Mouse (Mus musculus) lung, postnatal 10 days (tissue): ENCODE data around the gene Ak3.
"Not testable (repeated sequence)": the region's sequence is repeated elsewhere in the genome, so short reads cannot be mapped to it uniquely, and the experiment has no call there.

ENCODE experiments used
- DNase-seq: peaks from one replicate; pipeline ENCODE4 v3.0.0; 2021

Gene Ak3

DNA sequence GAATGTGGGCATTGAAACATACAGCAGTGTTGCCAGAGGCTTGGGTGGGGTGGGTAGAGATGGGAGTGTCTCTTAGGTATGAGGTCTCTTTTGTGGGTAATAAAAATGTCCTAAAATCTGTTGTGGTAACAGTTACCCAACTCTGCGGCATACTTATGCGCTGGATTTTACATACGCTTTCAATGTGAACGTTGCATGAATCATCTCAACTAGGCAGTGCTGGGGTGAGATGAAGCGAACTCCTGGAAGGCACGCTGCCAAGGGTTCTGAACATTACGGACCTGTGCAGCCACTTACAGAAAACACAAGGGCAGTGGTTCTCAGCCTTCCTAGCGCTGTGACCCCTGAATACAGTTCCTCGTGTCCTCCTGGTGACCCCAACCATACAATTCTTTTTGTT lies 5.1 kb downstream of the Ak3 start:
- DNase-seq = no peak

DNA sequence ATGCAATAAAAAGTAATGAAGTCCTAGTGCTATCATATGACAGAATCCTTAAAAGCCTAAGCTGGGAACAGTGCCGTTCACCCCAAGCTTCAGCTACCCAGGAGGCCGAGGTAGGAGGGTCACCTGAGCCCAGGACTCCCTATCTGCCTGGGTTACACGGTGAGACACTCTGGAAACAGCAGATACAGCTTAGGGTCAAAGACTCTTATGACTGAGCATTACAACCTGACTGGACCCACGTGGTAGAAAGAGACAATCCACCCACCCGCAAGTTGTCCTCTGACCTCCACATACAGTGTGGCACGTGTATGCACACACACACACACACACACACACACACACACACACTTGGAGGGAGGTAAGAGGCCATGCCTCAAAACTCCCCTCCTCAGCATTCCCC lies 5.6 kb downstream of the Ak3 start:
- no peak for DNase-seq

DNA sequence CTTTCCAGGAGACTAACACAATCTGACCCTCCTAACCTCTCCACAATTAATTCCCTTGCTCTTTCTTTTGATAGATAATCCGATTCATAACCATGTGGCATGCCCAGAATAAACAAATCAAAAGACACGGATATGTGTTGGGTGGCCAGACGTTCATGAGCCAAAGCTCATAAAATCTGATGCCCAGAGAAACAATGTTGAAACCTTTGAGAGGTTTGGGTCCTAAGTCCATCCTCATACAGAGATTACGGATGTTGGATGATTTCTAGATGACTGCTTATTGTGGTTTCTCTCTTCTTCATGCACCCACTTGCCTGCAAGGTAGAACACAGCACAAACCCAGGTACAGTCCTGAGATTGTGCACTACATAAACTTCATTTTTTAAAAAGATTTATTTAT lies 7.6 kb downstream of the Ak3 start:
- DNase-seq = no peak

DNA sequence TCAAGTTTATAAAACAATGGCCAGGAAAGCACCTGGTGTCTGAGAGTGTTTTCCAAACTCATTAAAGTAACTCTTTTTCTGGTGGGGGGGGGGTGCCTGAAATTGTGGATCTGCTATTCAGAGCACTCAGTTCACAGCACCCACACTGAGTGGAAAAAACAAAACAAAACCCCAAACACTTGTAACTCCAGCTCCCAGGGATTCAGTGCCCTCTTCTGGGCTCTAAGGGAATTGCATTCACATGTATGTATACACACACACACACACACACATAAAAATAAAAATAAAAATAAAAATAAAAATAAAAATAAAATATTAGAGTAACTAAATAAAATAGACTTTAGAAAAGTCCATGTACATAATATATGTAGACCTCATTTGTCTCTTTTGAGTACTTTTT lies 8.4 kb downstream of the Ak3 start:
- no peak for DNase-seq

DNA sequence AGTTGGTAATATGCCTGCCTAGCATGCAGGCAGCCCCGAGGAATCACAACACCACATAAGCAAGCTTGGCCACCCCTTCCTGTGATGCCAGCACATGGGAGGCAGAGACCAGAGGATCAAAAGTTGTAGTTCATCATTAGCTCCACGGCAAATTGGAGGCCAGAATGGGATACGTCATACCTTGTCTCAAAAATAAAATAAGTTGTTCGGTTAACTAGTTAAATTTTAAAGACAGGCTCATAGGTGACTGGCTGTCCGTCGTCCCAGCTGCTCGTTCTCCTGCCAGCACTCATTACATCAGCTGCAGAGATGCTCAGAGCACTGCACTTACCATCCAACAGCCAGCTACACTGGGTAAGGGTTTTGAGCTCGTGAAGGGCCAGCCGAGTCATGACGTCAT lies 10.2 kb downstream of the Ak3 start:
- no peak for DNase-seq

DNA sequence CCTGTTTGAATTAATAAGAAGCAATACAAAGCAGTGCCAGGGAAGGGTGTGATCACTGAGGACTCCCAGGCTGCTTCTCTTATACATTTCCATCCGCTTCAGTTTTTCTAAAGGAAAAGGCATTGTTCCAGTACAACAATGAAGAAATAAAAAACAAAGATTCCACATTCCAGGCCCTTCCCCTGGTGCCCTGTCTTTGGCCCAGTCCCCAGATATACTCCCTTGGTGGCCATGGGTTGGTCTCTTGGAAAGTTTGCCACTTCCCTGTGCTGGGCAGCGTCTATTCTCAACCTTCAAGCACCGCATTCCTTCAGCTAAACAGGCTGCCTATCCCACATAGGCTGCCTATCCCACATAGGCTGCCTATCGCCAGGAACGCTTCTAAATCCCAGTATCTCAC lies 10.7 kb downstream of the Ak3 start:
- DNase-seq = peak; percentile 28

DNA sequence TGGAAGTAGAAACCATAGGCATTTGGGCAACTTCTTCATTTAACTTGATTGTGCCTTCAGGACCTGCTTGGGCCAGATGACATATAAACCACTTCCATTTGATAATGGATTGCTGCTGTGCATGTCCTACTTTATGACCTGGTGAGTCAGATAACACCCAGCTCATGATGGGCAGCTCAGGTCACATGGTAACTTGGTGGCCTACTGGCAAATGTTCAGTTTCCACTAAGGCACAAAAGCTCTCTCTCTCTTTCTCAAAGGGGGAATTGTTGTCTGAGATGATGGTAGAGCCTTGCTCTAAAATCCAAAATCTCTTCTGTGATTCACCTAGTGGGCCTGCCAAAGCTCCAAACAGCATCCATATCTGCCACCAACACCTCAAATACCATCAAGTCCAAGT lies 15.1 kb downstream of the Ak3 start:
- no peak for DNase-seq

DNA sequence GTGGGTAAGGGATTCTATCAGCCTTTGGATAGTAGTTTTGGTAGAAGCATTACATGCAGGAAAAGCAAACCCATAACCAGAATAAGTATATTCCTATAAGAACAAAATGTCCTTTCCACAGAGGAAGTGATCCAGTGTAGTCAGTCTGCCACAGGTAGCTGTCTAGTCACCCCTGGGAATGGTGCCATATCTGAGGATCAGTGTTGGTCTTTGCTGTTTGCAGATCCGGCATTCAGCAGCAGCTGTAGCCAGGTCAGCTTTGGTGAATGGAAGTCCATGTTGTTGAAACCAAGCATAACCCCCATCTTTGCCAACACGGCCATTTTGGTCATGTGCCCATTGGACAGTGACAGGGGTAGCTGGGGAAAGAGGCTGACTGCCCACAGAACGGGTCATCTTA lies 16.0 kb downstream of the Ak3 start:
- DNase-seq = no peak

DNA sequence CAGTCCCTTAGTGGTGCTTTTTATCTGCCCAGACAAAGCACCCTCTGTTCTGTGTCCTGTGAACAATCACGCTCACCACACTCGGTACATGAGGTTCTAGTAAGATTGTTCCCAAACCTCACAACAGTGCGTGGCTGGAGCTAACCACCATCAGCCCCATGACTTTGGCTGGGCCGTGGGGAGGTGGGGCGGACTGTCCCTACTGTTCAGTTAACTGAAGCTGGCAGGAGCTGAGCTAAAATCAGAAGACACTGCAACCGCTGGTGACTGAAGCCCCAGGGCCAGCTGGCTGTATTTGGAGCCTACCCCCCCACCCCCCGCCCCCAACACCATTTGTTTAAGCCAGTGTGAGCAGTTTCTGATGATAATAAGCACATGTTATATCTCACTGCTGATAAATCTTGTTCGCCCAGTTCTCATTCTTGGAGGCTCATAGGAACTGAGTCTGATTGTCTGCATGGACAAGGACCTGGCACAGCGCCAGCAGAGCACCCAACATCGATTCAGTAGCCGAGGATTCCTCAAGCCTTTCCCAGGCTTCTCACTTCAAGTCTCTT lies 23.3 kb downstream of the Ak3 start:
- DNase-seq = peak; percentile 76

DNA sequence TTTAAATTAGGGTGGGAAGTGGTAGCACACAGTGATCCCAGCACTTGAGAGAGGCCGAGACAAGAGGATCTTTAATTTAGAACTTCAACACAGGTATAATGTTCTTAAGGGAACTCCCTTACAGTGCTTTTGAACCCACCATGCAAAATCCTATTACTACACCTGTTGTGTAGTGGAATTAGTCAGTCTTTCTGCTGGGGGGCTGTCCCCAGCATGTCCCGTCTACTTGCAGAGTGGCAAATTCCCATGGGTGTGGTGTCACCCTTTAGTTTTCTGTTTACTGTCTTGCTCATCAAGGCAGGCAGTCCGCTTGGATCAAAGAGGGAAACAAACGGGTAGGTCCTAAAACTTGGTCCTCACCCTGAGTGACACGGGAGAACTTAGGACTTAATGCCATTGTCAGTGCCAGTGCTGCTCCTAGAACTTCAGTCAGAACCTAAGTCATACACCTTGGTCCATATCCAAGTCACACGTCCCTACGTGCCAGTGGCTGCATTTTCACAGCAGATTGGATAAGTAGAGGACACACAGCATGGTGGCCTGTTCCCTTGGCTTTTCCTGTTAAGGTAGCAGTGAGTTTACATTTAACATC lies 25.9 kb downstream of the Ak3 start:
- no peak for DNase-seq

DNA sequence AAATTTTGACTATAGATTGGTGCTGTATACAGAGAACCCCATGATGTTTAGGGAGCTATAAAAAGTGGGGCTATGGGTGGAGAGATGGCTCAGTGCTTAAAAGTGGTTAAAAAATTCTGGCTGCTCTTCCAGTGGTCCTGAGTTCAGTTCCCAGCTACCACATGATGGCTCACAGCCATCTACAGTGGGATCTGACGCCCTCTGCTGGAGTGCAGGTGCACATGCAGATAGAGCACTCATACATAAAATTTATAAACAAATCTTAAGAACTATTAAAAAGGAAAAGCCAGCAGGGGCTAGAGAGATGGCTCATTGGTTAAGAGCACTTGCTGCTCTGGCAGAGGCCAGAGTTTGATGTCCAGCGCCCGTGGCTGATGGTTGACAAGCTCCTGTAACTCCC lies 28.1 kb downstream of the Ak3 start:
- DNase-seq = no peak

DNA sequence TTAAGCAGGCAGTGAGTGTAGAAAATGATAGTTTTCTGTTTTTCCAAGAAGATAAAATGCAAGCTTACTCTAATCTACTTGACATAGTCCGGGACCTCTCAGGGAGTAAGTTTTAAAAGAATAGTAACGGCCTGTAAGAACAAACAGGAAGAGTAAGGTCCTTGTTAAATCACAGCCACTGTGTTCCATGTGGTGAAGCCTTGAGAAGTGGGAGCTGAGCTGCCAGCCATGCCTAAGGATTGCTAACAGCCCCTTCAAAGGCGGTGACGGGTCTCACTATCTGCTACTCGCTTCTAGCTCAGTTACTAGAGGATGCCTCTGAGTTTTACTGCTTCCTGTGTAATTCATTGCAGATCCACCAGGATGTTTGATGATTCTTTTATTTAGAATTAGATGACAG lies 31.0 kb downstream of the Ak3 start:
- DNase-seq = no peak

DNA sequence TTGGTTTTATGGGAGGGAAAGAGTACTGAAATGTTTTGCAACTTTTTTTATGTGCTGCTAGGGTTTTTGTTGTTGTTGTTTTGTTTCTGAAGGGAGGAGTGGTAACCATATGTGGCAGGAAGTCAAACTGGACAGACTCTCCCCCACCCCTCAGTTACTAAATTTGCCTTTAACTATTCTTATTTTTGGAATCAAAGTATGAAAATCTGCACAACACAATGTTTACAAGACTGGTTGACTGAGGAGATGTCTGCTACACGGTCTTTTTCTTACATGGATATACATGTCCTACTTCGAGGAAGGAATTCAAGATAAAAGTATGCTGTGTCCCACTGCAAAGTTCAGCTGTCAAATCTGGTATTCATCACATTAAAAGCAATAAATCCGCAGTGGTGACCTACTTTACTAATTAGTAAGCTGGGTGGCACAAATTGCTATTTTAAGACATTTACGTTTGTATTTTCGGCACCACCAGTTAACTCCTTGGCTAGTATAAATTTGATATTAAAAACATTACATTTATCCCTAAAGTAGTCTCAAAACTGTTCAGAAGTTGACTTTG lies 31.5 kb downstream of the Ak3 start:
- DNase-seq = no peak

DNA sequence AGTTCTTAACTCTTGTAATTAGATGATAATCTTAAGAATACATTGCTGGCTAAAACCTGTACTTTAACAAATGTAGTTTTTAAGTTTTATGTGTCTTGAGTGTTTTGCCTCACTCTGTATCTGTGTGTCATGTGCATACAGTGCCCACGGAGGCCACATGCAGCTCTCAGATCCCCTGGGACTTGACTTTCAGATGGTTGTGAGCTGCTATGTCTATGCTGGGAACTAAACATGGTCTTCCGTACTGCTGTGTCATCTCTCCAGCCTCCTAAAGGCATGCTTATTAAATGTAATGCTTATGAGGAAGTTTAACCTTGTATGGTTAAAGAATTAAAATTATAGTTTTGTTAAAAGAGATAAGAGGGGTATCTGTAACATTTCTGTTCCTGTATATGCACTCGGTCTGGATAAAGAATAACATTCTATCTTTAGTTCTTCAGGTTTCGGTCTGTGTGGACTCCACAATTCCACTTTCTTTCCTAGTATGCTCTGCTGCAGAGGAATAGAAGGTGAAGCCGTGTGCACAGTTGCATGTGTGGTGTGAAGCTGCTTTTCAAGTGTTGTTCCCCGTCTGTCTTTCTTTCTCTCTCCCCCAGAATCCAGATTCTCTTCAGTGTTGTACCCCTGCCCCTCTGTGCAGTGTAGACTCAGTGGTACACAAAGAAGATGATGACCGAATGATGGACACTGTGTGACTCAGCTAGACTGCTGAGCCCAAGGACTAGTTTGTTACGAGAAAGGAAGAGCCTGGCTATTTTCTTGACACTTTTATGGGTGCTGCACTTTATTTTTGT lies 32.2 kb downstream of the Ak3 start:
- DNase-seq = no peak

DNA sequence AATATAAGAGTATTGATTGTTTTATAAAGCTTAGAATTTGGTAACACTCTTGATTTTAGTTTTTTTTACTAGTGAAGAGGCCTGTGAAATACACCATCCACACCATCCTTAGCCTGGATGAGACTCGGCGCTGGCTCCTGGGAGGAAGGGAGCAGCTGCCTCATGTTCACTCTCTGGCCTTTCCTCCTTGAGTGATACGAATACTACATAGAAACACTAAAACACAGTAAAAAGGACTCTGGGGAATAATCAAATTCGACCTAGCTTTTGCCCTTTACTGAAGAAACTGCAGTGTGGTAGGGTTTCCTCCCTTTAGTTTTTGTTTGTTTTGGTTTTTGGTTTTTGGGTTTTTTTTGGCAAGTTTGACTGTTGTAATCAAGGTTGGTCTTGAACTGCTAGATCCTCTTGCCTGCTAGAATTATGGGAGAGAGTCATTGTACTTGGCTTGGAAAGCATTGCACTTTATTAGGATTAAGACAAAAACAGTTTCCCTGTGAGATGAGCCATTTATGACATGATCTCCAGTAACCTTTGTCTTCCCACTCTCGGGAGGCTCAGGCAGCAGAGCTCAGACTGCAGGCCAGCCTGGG lies 33.2 kb downstream of the Ak3 start:
- no peak for DNase-seq

DNA sequence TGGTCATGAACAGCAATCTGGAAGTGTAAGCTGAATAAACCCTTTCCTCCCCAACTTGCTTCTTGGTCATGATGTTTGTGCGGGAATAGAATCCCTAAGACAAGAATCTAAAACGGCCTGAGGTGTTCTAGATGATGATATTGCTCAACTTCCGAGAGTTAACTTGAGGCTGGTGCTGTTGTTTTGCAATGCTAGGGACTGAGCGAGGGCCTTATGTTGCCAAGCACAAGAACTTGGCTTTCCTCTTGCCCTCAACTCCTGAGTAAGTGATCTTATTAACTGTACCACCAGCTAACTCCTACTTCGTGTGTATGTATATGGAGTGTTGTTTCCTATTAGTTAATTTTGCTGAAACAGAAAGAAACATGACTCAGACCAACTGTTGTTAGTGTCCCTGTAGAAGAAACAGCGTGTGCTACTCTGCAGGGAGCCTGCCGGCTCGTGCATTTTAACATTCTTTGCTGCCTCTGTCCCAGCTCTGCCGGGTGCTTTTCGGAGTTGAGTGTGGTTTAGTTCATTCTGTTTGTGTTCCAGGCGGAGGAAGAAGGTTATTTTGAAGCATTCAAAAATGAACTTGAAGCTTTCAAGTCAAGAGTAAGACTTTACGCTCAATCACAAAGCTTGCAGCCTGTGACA lies 36.3 kb downstream of the Ak3 start:
- no peak for DNase-seq

DNA sequence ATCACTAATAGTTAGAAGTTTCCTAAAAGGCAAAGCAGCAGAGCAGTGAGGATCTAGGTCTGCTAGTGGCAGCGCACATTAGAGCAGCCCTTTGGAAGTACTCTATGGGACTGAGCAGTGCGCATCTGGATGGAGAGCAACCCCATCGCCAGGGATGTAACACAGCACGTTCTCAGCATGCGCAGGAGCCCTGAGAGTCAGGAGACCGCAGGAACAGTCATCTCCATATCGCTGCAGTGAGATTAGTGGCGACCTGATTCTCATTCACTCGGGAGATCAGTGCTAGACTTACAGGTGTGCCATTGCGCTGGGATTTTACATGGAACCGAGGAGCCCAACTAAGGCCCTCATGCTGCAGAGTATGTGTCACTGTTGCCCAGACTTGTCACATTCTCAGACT lies 38.7 kb downstream of the Ak3 start:
- no peak for DNase-seq

DNA sequence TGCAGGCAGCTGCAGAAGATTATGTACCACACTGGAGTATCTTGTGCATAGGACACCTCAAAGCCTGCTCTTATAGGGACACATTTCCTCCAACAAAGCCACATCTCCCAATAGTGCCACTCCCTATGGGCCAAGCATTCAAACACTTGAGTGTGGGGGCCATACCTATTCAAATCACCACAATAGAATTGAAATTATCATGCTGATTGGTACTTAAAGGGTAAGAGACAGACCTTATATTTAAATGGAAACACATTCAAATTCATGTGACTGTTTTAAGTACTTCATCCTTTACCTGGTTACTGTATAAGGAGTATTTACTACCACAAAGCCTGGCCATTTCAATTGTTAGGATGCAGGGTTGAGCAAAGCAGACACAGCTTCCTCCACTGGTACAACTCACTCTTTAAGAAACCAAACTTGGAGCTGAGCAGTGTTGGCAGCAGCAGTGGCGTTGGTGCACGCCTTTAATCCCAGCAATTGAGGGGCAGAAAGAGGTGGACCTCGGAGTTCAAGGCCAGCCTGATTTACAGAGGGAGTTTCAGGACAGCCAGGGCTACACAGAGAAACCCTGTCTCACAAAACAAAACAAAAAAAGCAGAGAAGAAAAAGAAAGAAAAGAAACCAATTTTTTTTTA lies 39.6 kb downstream of the Ak3 start:
- no peak for DNase-seq

DNA sequence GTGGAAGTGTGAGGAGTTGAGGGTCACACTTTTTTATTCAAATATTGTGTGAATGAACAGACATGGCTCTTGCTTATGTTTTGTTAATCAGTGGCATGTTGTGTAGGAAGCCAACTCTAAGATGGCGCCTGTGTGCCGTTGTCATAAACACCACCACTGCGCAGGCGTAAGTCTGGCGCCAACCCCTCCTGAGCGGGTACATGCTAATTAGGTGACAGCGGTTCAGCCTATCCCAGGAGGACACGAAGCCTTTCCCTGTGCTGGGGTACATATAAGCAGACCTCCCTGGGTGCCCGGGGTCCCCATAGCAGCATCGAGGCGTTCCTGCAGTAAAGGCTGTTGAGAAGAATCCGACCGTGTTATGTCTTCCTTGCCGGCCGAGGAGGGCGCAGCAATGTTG lies 47.4 kb downstream of the Ak3 start:
- not testable (repeated sequence) for DNase-seq

DNA sequence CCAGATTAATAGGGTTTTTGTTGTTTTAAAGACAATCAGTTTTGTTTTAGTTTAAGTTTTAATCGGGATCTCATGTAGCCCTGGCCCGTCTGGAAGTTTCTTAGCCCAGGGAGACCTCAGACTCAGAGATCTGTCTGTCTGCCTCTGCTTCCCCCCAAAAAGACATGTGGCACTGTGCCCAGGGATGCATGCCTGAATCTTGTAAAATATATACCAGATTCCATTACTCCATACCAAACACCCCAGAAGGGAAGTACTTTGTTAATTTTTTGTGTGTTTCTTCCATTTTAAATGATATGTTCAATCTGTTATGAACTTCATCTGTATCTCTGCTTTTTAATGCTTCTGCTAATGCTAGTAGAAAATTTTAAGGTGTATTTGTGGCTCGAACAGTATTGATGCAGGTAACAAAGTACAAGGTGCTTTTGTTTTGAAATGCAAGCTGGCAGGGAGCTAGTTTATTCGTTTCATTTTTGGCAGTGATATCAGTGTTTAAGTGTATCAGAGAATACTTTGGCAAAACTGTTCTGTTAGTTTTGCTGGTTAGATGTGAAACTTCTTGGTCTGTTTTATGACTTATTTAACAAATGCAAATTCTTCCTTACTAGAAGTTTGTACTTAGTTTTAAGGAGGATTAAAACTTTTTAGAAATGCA lies 49.7 kb downstream of the Ak3 start:
- no peak for DNase-seq

DNA sequence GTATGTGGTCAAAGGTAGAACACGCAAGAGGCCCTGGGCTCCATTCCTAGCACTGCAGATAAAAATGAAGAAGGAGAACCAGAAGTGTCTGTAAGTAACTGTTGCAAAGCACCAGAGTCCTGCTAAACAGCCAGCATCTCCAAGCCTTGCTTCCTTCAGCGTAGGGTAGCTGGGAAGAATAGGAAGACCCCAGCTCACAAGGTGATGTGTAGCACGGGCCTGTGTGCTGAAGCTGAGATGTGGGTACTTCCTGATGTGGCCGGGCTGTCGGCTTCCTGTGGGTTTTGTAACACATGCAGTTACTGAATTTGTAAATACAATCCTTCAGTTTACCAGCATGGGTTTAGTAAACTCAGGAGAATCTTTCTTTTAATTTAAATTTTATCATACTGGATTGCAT lies 52.4 kb downstream of the Ak3 start:
- DNase-seq = no peak

DNA sequence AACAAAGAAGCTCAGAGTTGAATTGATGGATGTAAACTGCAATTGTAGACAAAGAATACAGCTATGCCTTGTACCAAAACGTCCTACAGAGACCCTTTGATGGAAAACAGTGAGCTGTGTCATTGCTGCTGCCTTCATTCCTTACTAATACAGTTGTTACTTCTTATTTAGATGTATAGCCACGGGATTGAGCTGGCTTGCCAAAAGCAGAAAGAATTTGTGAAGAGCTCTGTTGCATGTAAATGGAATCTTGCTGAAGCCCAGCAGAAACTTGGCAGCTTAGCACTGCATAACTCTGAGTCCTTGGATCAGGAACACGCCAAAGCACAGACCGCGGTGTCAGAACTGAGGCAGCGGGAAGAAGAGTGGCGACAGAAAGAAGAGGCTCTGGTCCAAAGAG lies 52.9 kb downstream of the Ak3 start:
- DNase-seq = peak; percentile 54
